Mouse (Mus musculus) E14TG2a.4 (cell line): ENCODE results near the gene Uggt1.

Source experiments
- CTCF ChIP-seq: conservative IDR thresholded peaks from 2 replicates; pipeline ENCODE4 v1.5.1; 2014; ENCODE audit warnings: low read length
- NANOG ChIP-seq: IDR thresholded peaks from 2 replicates; pipeline ENCODE4 v1.6.1; 2014; ENCODE audit warnings: borderline replicate concordance, low read length, mixed read lengths
- POU5F1 ChIP-seq: IDR thresholded peaks from 2 replicates; pipeline ENCODE4 v1.6.1; 2014; ENCODE audit warnings: low read length, borderline replicate concordance

GRCm38 (mm10) chr1:36133647-36134046, 110.9 kb downstream of the Uggt1 start:
- TF ChIP-seq NANOG (no peak), CTCF (no peak), POU5F1 (no peak)
